Mouse (Mus musculus): ENCODE data around the gene Cdc42ep2.

Cdc42ep2 gene

DNA sequence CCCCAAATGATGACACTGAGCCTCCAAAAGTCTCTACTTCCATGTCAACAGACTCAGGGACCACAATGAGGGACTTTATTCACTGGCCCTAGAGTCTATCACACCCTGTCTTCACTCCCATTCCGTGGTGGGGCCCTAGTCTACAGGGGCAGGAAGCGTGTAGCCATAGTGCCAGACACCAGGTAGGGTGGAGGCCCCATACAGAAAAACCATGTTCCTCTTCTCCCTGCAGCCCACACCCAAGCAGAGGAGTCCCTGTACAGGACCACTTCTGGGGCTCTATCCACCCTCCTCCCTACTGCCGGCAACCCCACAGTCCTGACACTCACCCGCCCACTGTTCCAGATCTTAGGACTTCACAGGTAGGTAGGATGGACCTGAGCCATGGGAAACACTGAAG, 52.1 kb downstream of the Cdc42ep2 start:
- DNase-seq, result peak; percentile 47

DNA sequence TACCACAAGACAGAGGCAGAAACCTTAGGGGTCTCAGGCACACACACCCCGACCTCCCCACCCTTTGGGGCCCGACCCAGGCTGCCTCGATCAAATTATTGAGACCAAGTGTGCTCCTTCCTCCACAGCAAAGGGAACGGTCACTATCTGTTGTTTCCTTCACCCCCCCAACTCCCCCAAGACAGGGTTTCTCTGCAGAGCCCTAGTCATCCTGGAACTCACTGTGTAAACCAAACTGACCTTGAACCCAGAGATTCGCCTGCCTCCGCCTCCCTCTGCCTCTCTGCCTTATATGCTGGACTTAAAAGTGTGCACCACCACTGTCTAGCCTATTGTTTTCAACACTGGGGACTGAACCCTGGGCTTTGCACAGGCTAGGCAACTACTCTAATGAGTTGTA, 52.9 kb downstream of the Cdc42ep2 start:
- no peak for DNase-seq

DNA sequence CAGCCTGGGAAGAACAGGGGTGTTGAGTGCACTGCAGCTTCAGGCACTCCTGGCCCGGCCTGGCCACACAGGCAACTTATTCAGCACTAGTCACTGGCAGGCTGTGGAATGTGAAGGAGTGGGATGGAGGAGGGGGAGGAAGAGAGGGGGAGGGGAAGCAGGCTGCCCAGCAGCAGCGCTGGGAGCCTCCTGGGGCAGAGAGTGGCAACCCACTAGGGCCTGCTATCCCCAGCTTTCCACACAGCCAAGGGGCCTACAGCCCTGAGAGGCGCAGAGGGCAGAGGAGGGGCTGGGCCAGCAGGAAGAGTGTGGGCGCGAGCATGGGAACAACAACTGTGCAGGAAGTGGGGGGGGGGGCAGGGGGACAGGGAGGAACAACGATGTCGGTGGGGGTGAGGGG, 53.3 kb downstream of the Cdc42ep2 start:
- peak; percentile 75 for DNase-seq

GRCm38 (mm10) chr19:5868096-5868495, 56.5 kb downstream of the Cdc42ep2 start:
- DNase-seq, result no peak
